Mouse (Mus musculus): ENCODE data around the gene Fam184a.
"Not testable (repeated sequence)": the region's sequence is repeated elsewhere in the genome, so short reads cannot be mapped to it uniquely, and the experiment has no call there.

Fam184a gene

GRCm38 (mm10) chr10:53688952-53689584 lies 61.9 kb downstream of the Fam184a start:
- no peak for DNase-seq (ENCODE audit: low spot score in 2 of 2)

- no peak for DNase-seq (ENCODE audit: low spot score in 2 of 2)
Measured at GRCm38 (mm10) chr10:53688533-53688932, 62.4 kb downstream of the Fam184a start.

- no peak for DNase-seq (ENCODE audit: low spot score in 2 of 2)
Measured at GRCm38 (mm10) chr10:53687888-53688287, 63.0 kb downstream of the Fam184a start.

- DNase-seq (ENCODE audit: low spot score in 2 of 2): no peak
Measured at GRCm38 (mm10) chr10:53685806-53686205, 65.1 kb downstream of the Fam184a start.

- DNase-seq (ENCODE audit: low spot score in 2 of 2): no peak
Measured at GRCm38 (mm10) chr10:53683226-53683625, 67.7 kb downstream of the Fam184a start.

GRCm38 (mm10) chr10:53679690-53680557 lies 71.0 kb downstream of the Fam184a start:
- no peak for DNase-seq (ENCODE audit: low spot score in 2 of 2)

- no peak for DNase-seq (ENCODE audit: low spot score in 2 of 2)
Measured at GRCm38 (mm10) chr10:53661788-53662187, 89.1 kb downstream of the Fam184a start.

- DNase-seq (ENCODE audit: low spot score in 2 of 2): not testable (repeated sequence)
Measured at GRCm38 (mm10) chr10:53654239-53654638, 96.7 kb downstream of the Fam184a start.

- no peak for DNase-seq (ENCODE audit: low spot score in 2 of 2)
Measured at GRCm38 (mm10) chr10:53650683-53651082, 100.2 kb downstream of the Fam184a start.

GRCm38 (mm10) chr10:53641507-53641906 lies 109.4 kb downstream of the Fam184a start:
- peak in 1 of 2 experiments; percentile 16 for DNase-seq (ENCODE audit: low spot score in 2 of 2)

- DNase-seq (ENCODE audit: low spot score in 2 of 2): no peak
Measured at GRCm38 (mm10) chr10:53635246-53635971, 115.5 kb downstream of the Fam184a start.

- no peak for DNase-seq (ENCODE audit: low spot score in 2 of 2)
Measured at GRCm38 (mm10) chr10:53634160-53634559, 116.8 kb downstream of the Fam184a start.

- not testable (repeated sequence) for DNase-seq (ENCODE audit: low spot score in 2 of 2)
Measured at GRCm38 (mm10) chr10:53630339-53630738, 120.6 kb downstream of the Fam184a start, which contains the start of gene Mcm9. Gene Mcm9, minus strand, starts transcription at chr10:53630439.

GRCm38 (mm10) chr10:53629918-53630250 lies 121.0 kb downstream of the Fam184a start:
- peak; percentile 88 to 95 for DNase-seq (ENCODE audit: low spot score in 2 of 2)

- peak; percentile 73 to 93 for DNase-seq (ENCODE audit: low spot score in 2 of 2)
Measured at GRCm38 (mm10) chr10:53629247-53629917, 121.5 kb downstream of the Fam184a start.

- DNase-seq (ENCODE audit: low spot score in 2 of 2): no peak
Measured at GRCm38 (mm10) chr10:53615850-53616616, 134.9 kb downstream of the Fam184a start.

GRCm38 (mm10) chr10:53613955-53614354 lies 137.0 kb downstream of the Fam184a start:
- no peak for DNase-seq (ENCODE audit: low spot score in 2 of 2)

- peak in 1 of 2 experiments; percentile 18 for DNase-seq (ENCODE audit: low spot score in 2 of 2)
Measured at GRCm38 (mm10) chr10:53612172-53612571, 138.8 kb downstream of the Fam184a start.

GRCm38 (mm10) chr10:53608274-53608673 lies 142.6 kb downstream of the Fam184a start:
- DNase-seq (ENCODE audit: low spot score in 2 of 2): no peak

- no peak for DNase-seq (ENCODE audit: low spot score in 2 of 2)
Measured at GRCm38 (mm10) chr10:53605328-53605727, 145.6 kb downstream of the Fam184a start.

GRCm38 (mm10) chr10:53598821-53599220 lies 152.1 kb downstream of the Fam184a start:
- no peak for DNase-seq (ENCODE audit: low spot score in 2 of 2)

All from cerebellum, postnatal 4 days (tissue).